Mouse (Mus musculus) right cerebral cortex, adult 18-20 months (tissue): ENCODE data around the gene Olfr279.
A peak's percentile ranks its signal among the peaks of the same experiment; 100 is the strongest.
"Not testable (repeated sequence)": the region's sequence is repeated elsewhere in the genome, so short reads cannot be mapped to it uniquely, and the experiment has no call there.

Source experiments
- DNase-seq: peaks from one replicate; pipeline ENCODE4 v3.0.0; 2022; ENCODE audit warnings: mixed read lengths

Gene Olfr279

GRCm38 (mm10) chr15:98511386-98511928, 19.3 kb downstream of the Olfr279 start:
- no peak for DNase-seq

DNA sequence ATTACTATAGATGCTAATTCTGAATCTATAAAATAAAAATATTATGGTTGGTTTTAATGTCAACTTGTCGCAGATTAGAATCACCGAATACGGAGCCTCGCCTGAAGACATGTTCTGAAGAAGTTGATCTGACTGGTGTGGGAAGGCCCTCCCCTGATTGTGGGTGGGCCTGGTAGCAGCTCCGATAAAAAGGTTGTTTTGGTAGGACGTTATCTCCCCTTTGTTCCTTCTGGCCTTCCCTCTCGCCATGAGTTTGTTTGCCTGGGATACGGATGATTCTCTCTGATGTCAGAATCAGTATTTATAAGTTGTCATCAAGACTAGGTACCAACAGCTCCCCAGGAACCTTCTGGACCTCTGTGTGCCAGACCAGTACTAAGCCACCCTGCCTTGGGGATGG, 20.0 kb downstream of the Olfr279 start:
- no peak for DNase-seq

DNA sequence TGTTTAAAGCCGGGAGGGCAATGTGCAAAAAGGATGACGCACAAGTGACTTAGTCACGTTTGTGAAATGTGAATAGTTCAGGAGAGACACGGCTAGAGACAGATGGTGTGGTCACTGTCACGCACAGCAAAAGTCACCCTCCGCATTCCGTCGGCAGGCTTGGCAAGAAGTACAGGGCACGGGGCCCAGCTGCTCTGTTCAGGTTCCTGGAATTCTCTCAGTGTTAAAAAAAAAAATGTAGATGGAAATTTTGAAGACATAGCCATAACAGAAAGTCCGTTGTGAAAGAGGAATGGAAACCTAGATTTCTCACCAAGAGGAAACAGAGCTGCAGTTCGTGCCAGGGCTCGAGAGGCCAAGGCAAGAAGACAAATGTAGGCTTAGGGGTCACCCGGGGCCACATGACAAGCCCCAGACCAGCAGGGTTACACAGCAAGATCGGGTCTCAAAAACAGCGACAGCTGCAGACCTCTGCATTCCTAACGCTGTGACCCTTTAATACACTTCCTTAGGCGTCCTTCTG, 20.7 kb downstream of the Olfr279 start:
- peak; percentile 46 for DNase-seq

GRCm38 (mm10) chr15:98513676-98514075, 21.5 kb downstream of the Olfr279 start:
- DNase-seq: not testable (repeated sequence)

DNA sequence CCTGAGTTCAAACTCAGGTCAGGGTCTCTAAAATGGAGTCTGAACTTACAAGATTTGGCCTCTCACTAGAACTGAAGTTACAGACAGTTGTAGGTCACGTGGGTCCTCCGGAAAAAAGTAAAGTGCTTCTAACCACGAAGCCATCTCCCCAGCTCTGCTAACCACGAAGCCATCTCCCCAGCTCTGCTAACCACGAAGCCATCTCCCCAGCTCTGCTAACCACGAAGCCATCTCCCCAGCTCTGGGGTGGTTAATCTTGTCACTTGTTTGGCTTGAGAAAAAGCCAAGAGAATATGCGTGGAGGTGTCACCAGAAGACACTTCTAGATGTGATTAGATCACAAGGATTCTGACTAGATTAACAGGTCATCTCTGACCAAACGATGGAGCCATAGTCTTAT, 21.9 kb downstream of the Olfr279 start:
- no peak for DNase-seq

- not testable (repeated sequence) for DNase-seq
Observed at GRCm38 (mm10) chr15:98514845-98515244, 22.6 kb downstream of the Olfr279 start.

- peak; percentile 46 for DNase-seq
Observed at GRCm38 (mm10) chr15:98517380-98518355, 25.5 kb downstream of the Olfr279 start.

- DNase-seq: no peak
Observed at GRCm38 (mm10) chr15:98521245-98521644, 29.0 kb downstream of the Olfr279 start.

DNA sequence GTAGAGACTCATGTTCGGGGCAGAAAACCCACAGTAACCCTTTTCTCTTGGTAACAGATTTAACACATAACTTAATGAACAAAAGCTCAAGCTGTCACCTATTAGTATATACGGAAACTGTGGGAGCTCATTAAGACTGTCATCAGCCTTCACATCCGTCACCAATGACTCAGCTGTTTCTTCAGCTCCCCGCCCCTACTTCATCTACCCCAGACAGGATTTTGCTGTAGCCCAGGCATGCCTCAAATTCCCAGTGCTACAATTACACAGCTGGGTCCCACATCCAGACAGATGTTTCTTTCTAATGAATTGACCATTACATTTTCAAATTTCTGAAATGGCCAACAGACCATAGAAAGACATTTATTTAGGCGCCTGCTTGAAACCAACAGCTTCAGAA, 33.9 kb downstream of the Olfr279 start:
- no peak for DNase-seq

DNA sequence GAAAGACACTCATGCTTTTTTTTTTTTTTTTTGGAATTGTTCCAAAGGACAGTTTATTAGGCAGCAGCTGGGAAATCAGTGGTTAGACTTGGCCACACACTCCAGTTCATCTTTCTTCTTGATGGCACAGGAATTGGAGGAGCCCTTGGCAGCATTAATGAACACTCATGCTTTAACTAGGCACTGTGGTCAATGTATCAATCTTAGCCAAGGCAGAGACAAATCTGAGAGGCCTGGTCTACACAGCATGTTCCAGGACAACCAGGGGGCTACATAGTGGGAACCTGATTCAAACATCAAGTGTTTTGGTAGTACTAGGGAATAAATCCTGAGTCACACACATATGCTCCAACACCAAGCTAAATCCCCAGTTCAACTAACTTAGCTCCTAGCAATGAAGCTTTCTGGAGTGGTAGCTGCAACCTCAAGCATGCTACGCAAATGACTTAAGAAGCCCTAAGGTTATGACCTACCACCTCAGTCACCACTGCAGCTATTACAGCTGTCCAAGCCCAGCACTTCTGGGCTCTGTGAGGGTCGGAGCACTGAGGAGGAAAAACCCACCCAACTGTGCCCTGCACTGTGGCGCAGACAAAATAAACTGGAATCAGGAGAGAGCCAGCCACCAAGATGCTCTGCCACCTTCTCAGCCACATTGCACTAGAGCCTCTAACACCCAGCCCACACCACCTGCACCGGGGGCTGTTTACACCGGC, 35.0 kb downstream of the Olfr279 start:
- no peak for DNase-seq

DNA sequence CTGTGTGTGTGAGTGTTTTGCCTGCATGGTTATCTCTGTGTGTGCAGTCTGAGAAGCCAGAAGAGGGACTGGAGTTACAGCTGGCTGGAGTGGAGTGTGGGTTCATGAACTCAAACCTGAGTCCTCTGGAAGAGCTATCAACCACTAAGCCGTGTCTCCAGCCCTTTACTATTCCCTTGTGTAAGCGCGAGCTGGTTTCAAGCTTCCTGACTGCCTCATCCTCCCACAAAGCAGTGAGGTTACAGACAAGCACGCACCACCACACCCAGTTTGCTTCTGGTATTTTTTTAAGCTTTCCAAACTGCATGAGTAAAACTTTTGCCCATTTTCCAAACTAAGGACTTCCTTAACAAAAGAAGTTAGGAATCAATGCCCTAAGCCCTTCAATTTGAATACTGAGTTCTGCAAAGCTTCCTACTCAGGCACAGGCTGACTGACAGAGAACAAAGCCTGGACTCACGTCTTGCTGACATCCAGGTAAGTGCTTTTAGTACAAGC, 35.9 kb downstream of the Olfr279 start:
- no peak for DNase-seq

DNA sequence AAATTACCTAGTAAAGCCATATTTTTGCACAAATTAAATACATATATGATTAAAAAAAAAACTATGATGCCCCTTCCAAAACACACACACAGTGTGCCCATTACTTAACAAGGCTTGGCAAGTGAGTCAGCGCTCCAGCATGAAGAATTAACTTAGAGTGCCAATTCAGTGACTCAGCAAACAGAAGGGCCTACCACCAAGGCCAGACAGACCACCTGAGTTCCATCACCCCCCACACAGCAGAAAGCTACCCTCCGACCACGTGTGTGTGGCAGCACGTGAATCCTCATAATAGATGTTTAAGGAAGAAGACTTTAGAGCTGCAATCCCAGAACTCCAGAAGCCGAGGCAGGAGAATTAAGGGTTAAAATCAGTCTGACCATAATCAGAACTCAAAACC, 40.1 kb downstream of the Olfr279 start:
- no peak for DNase-seq

DNA sequence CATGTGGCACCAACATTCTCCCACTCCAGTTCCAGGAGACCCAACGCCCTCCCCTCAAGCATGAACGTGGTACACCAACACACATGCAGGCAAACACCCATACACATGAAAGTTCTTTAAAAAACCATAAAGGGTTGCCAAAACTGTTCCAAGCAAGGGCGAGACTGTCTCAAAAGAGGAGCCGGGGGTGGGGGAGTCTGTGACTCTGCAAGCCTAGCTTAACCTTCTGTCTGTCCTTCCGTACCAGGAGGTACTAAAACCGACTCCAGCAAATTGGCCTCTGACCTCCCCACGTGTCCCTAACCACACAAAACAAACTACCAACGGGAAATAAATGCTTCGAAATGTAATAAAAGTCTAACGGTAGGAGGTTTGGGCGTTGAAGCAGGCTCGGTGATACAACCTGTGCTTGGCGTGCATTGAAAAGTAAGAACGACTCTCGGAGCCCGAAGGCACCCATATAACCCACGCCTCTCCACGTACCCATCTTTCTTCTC, 40.9 kb downstream of the Olfr279 start:
- no peak for DNase-seq

GRCm38 (mm10) chr15:98533881-98534627, 41.9 kb downstream of the Olfr279 start, which contains the start of gene Kansl2:
Gene Kansl2, minus strand, starts transcription at chr15:98534264.
- DNase-seq: peak; percentile 99

DNA sequence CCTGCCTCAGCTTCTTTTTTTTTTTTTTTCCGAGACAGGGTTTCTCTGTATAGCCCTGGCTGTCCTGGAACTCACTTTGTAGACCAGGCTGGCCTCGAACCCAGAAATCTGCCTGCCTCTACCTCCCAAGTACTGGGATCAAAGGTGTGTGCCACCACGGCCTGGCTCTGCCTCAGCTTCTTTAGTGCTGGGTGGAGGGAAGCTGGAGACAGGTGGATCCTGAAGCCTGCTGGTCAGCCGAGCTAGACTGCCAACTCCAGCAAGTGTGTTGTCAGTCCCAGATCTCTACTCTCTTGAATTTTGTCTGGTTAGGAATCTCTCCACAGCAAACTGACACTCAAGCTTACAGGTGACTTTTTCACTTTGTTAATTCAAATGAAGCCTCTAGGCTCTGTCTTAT, 43.7 kb downstream of the Olfr279 start:
- no peak for DNase-seq

- DNase-seq: no peak
Observed at GRCm38 (mm10) chr15:98536828-98537510, 44.8 kb downstream of the Olfr279 start.

DNA sequence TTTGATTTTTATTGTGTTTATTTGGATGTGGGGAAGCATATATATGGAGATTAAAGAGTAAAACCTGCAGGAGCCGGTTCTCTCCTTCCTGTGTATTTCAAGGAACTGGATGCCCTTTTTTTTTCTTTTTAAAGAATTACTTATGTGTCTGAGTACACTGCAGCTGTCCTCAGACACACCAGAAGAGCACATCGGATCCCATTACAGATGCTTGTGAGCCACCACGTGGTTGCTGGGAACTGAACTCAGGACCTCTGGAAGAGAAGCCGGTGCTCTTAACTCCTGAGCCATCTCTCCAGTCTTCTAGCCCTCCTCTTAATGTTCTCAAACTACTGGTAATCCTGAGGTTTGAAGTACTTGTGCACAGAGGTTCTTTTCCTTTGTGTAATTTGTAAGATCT, 45.7 kb downstream of the Olfr279 start:
- no peak for DNase-seq

GRCm38 (mm10) chr15:98541064-98541463, 48.9 kb downstream of the Olfr279 start:
- DNase-seq: no peak

- DNase-seq: no peak
Observed at GRCm38 (mm10) chr15:98543341-98543740, 51.1 kb downstream of the Olfr279 start.

- no peak for DNase-seq
Observed at GRCm38 (mm10) chr15:98545151-98545550, 52.9 kb downstream of the Olfr279 start.

- no peak for DNase-seq
Observed at GRCm38 (mm10) chr15:98546843-98547242, 54.6 kb downstream of the Olfr279 start.
